Mouse (Mus musculus) cerebellum, postnatal 25 days (tissue): ENCODE data around the gene Ncmap.
"Not testable (repeated sequence)": the region's sequence is repeated elsewhere in the genome, so short reads cannot be mapped to it uniquely, and the experiment has no call there.

Source experiments
- DNase-seq, 2 experiments: peaks; one replicate each; pipeline ENCODE4 v3.0.0; 2021; ENCODE audit warnings: mixed read lengths in 2 of 2

Ncmap gene

GRCm38 (mm10) chr4:135397551-135397950 lies 476 bp downstream of the Ncmap start:
- no peak for DNase-seq

GRCm38 (mm10) chr4:135396303-135396702 lies 1.7 kb downstream of the Ncmap start:
- DNase-seq: no peak

- no peak for DNase-seq
Observed at GRCm38 (mm10) chr4:135395375-135395774, 2.7 kb downstream of the Ncmap start.

DNA sequence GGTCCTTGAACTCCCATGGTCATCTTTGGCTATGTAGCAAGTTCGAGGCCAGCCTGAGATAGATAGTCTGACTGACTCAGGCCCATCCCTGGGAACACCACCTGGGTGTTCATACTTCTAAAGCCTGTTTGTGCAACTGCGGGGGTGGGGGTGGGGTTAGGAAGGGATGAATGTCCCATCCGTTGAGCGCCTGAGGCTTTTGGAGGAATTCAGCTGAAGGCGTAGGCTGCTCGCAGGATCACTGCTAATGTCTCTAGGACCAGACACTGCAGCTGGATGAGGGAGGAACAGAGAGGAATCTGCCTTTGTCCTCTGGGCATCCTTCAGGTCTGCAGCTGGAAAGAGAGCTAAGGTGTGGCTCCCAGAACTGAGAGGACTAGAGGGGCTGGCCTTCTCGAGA lies 3.4 kb downstream of the Ncmap start:
- DNase-seq: no peak

DNA sequence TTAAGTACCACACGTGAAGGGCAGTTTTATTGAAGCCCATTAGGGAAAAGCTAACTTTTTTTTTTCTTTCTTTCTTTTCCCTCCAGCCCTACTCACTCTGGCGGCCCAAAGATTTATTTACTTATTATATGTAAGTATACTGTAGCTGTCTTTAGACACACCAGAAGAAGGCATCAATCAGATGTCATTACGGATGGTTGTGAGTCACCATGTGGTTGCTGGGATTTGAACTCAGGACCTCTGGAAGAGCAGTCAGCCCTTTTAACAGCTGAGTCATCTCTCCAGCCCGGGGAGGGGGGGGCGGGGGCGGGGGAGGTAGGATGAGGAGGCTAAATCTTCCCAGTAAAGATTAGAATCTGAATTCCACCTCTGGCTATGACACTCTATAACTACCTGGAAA lies 4.6 kb downstream of the Ncmap start:
- DNase-seq: no peak

GRCm38 (mm10) chr4:135392801-135393200 lies 5.2 kb downstream of the Ncmap start:
- no peak for DNase-seq

- DNase-seq: no peak
Observed at GRCm38 (mm10) chr4:135391014-135391413, 7.0 kb downstream of the Ncmap start.

GRCm38 (mm10) chr4:135385614-135386013 lies 12.4 kb downstream of the Ncmap start:
- DNase-seq: no peak

DNA sequence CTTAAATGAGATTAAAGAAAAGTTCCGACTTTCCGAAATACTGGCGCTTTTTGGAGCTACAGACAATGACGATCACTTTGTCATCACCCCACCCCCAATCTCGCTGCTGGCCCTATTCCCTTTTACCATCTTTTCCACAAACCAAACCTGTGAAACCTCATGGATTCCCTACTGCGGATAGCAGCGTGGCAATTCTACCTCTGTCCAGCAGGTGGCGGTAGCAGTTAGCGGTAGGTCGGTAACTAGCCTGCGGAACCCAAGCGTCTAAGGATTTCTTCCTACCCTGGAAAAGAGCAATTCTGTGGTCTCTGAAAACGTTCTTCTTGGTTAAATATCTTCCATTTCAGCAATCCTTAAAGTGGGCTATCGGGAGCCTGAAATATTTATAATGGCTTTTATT lies 15.7 kb downstream of the Ncmap start:
- peak; percentile 81 to 89 for DNase-seq

GRCm38 (mm10) chr4:135381355-135381754 lies 16.7 kb downstream of the Ncmap start:
- DNase-seq: no peak

GRCm38 (mm10) chr4:135377241-135377640 lies 20.8 kb downstream of the Ncmap start:
- no peak for DNase-seq

DNA sequence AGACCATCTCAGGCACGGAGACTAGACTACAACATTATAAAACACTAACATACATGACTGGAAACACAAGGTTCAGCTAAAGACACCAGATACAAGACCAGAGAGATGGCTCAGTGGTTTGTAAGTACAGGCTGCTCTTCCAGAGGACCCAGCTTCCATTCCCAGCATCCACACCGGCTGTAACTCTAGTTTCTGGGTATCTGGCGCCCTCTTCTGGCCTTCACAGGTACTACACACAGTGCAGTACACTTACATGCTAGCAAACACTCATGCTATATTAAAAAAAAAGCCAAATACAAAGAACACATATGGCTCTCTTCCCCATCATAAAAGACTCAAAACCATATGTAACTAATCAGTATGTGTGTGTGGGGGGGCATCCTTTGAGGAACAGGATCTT lies 22.6 kb downstream of the Ncmap start:
- no peak for DNase-seq

DNA sequence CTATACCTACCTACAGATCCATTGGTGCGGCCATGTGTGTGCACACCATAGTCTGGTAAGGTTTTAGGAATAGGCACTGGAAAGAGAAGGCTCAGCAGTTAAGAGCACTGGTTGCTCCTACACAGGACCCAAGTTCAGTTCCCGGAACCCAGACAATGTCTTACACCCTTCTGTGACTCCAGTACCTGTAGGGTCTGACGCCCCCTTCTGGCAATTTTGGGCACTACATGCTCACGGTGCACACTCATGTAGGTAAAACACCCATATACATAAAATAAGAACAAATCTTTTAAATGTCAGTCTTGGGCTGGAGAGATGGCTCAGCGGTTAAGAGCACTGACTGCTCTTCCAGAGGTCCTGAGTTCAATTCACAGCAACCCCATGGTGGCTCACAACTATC lies 24.7 kb downstream of the Ncmap start:
- no peak for DNase-seq

GRCm38 (mm10) chr4:135370372-135370771 lies 27.7 kb downstream of the Ncmap start:
- DNase-seq: no peak

DNA sequence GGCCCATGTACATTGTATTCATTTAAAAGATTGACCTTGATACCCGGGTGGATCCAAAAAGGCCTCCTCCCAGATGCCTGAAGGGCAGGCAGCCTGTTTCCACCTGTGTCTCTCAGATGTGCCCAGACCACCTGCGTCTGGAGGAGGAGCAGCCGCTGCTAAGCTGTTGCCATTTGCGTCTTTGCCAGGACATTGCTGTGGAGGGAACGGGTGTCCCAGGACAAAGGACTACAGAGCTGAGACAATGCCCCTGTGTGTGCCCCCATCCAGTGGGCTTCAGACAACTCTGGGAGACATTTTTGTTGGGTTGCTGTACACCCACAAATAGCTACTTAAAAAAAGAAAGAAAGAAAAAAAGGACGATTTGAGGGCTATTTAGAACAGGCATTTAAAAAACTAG lies 35.2 kb downstream of the Ncmap start:
- no peak for DNase-seq

GRCm38 (mm10) chr4:135361722-135362121 lies 36.3 kb downstream of the Ncmap start:
- no peak for DNase-seq

GRCm38 (mm10) chr4:135358736-135359135 lies 39.3 kb downstream of the Ncmap start:
- DNase-seq: peak; percentile 15 to 50

- no peak for DNase-seq
Observed at GRCm38 (mm10) chr4:135357221-135357920, 40.7 kb downstream of the Ncmap start.

GRCm38 (mm10) chr4:135355886-135356550 lies 42.0 kb downstream of the Ncmap start:
- DNase-seq: no peak

GRCm38 (mm10) chr4:135354751-135355150 lies 43.3 kb downstream of the Ncmap start:
- not testable (repeated sequence) for DNase-seq

GRCm38 (mm10) chr4:135353794-135354450 lies 44.1 kb downstream of the Ncmap start:
- DNase-seq: peak in 1 of 2 experiments; percentile 16

DNA sequence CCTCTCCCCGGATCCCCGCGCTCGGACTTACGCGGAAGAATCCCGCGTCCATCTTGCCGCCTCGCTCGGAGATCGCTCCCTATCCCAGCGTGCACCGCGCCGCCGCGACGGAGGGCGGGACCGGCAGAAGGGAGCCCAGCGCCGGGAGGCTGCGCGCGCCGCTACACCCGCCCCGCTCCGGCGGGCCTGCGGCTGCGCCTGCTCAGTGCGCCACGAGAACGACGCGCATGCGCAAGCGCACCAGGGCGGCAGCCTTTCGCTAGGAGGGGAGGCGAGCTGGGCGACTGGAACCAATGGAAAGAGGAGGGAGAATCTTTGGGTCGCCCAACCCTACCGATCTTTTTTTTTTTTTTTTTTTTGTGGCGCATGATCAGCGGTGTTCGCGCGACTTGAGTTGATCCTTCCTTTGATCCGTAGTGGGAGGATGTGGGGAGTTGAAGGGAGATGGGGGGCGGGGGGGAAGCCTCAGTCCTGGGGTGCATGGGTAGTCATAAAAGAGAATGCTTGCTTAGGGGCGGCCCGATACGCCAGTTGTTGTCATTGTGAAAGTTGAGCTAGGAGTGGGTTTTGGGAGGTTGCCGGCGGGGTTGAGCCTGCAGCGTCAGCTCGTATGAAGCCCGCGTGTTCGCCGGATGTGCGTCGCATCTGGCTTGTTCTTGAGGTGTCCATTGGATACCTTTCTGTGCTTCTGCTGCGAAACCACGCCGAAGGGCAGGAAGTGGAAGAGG lies 44.8 kb downstream of the Ncmap start, which contains the start of gene Srrm1:
TSS of gene Srrm1 (minus strand) at position 256 of the 728 bp plus-strand sequence.
- peak; percentile 99 to 100 for DNase-seq
